Mouse (Mus musculus): ENCODE measurements around the gene Disp3.

GRCm38 (mm10) chr4:148310126-148310525, 22.4 kb upstream of the Disp3 start:
- TF ChIP-seq CTCF (IDR thresholded peaks at IDR 0.05; ENCODE audit: extremely low read depth, insufficient read depth, low read length): no peak
- no peak for TF ChIP-seq POLR2A (IDR thresholded peaks at IDR 0.05; ENCODE audit: extremely low read depth, insufficient read depth, low read length)
